Mouse (Mus musculus): Measurements from ENCODE around the gene Pxylp1.

- no peak for TF ChIP-seq POLR2A (IDR thresholded peaks at IDR 0.05; ENCODE audit: extremely low read depth, insufficient read depth, low read length)
- no peak for TF ChIP-seq CTCF (IDR thresholded peaks at IDR 0.05; ENCODE audit: low read depth, low read length)
Observed at GRCm38 (mm10) chr9:96867165-96867564, 25.3 kb downstream of the Pxylp1 start.
